Mouse (Mus musculus) embryonic facial prominence, embryonic 15.5 days (tissue): Measurements from ENCODE around the gene Tbl3. TPM values are rescaled to one million over a fixed set of nuclear protein-coding genes. Genes with fewer than 3 reads are reported as not detected.
A peak's percentile ranks its signal among the peaks of the same experiment; 100 is the strongest.
"Not testable (repeated sequence)": the region's sequence is repeated elsewhere in the genome, so short reads cannot be mapped to it uniquely, and the experiment has no call there.

Experiments used
- ATAC-seq: fragments of 200-750 bp; cut with Nextera tagmentation; 2 replicates; pipeline ENCODE4 v1.8.0; 2017; ENCODE audit warnings: low read depth, moderate TSS enrichment; ENCODE audit not compliant: insufficient number of reproducible peaks, low FRiP score, low TSS enrichment
- H3K27ac ChIP-seq: fragments of 300-500 bp; sonication (generic); replicated peaks from 2 replicates; pipeline ENCODE4 v1.5.1; 2015; ENCODE audit warnings: mild to moderate bottlenecking, inconsistent platforms
- H3K27me3 ChIP-seq: fragments of 300-500 bp; sonication (generic); 2 replicates; pipeline ENCODE4 v1.6.1; 2015; ENCODE audit warnings: inconsistent platforms
- H3K36me3 ChIP-seq: fragments of 300-500 bp; sonication (generic); 2 replicates; pipeline ENCODE4 v1.6.1; 2015; ENCODE audit warnings: mild to moderate bottlenecking, inconsistent platforms
- H3K4me1 ChIP-seq: fragments of 300-500 bp; sonication (generic); 2 replicates; pipeline ENCODE4 v1.6.1; 2015; ENCODE audit warnings: inconsistent platforms
- H3K4me2 ChIP-seq: fragments of 300-500 bp; sonication (generic); replicated peaks from 2 replicates; pipeline ENCODE4 v1.6.1; 2015; ENCODE audit warnings: mild to moderate bottlenecking, inconsistent platforms
- H3K4me3 ChIP-seq: fragments of 300-500 bp; sonication (generic); replicated peaks from 2 replicates; pipeline ENCODE4 v1.5.1; 2015; ENCODE audit warnings: mild to moderate bottlenecking, inconsistent platforms
- H3K9ac ChIP-seq: fragments of 300-500 bp; sonication (generic); 2 replicates; pipeline ENCODE4 v1.6.1; 2015; ENCODE audit warnings: inconsistent platforms
- H3K9me3 ChIP-seq: fragments of 300-500 bp; sonication (generic); replicated peaks from 2 replicates; pipeline ENCODE4 v1.6.1; 2016; ENCODE audit warnings: inconsistent platforms
- WGBS: fragments of 180-500 bp; shearing (Covaris S2); methylation state at CpG from one replicate; pipeline ENCODE4 v1.1.7; 2015; 5-methylcytosine and 5-hydroxymethylcytosine counted together
- polyA plus RNA-seq: library from polyadenylated mRNA; unstranded; fragments of >200 nt; fragmentation: Nextera tagmentation; extraction: Ambion mirVana; gene quantifications from 2 replicates; pipeline ENCODE4 v1.2.1, GENCODE M21; 2015

The Tbl3 gene
- polyA plus RNA-seq, 1 experiment from 2014 or later, result 63.4 TPM

- H3K9ac ChIP-seq, result peak overlapping the region; percentile 97
- ATAC-seq, result no peak
- peaks cover 38% of the 10 kb centered on the region for H3K4me1 ChIP-seq
- no peaks in the 10 kb centered on the region for H3K27me3 ChIP-seq
- peak overlapping the region; percentile 99 for H3K4me3 ChIP-seq
- 6% methylated on average over 8 of the region's 8 CpGs for WGBS
- H3K4me2 ChIP-seq, result peak overlapping the region; percentile 82
- no peaks in the 10 kb centered on the region for H3K36me3 ChIP-seq
- H3K9me3 ChIP-seq, result no peaks in the 10 kb centered on the region
- H3K27ac ChIP-seq, result peak overlapping the region; percentile 90
These were observed 37.1 kb downstream of the Tbl3 start for GRCm38 (mm10) chr17:24670246-24670844.

- no peaks in the 10 kb centered on the region for H3K9me3 ChIP-seq
- H3K27me3 ChIP-seq, result no peaks in the 10 kb centered on the region
- no peaks in the 10 kb centered on the region for H3K36me3 ChIP-seq
- peak within 1 kb of the TSS; percentile 82 for H3K4me2 ChIP-seq
- WGBS, result under 1% methylated on average over 72 of the region's 80 CpGs
- peaks cover 38% of the 10 kb centered on the region for H3K4me1 ChIP-seq
- H3K27ac ChIP-seq, result peak within 1 kb of the TSS; percentile 90
- ATAC-seq, result peak; percentile 97
- peak within 1 kb of the TSS; percentile 99 for H3K4me3 ChIP-seq
- peak within 1 kb of the TSS; percentile 97 for H3K9ac ChIP-seq
These were observed 37.8 kb downstream of the Tbl3 start, which contains the start of gene Zfp598 for GRCm38 (mm10) chr17:24669545-24670245. Gene Zfp598, plus strand, starts transcription at chr17:24669687.

GRCm38 (mm10) chr17:24669214-24669544 lies 38.3 kb downstream of the Tbl3 start:
- Histone ChIP-seq H3K4me3 (peak overlapping the region; percentile 99), H3K27ac (peak overlapping the region; percentile 90), H3K9ac (peak overlapping the region; percentile 97), H3K4me1 (peaks cover 36% of the 10 kb centered on the region), H3K4me2 (peak overlapping the region; percentile 82)
- not testable (repeated sequence) for H3K9me3 ChIP-seq, H3K27me3 ChIP-seq, H3K36me3 ChIP-seq
- WGBS, result 9% methylated on average over 15 of the region's 15 CpGs
- peak; percentile 0; the same call in 1 of the 2 replicates for ATAC-seq

GRCm38 (mm10) chr17:24667416-24667815 lies 40.0 kb downstream of the Tbl3 start:
- no peaks in the 10 kb centered on the region for H3K27me3 ChIP-seq
- no peaks in the 10 kb centered on the region for H3K36me3 ChIP-seq
- ATAC-seq, result no peak
- H3K4me2 ChIP-seq, result no peak overlapping the region
- no peaks in the 10 kb centered on the region for H3K9me3 ChIP-seq
- no peak overlapping the region for H3K9ac ChIP-seq
- H3K4me1 ChIP-seq, result peaks cover 31% of the 10 kb centered on the region
- WGBS, result 24% methylated on average over 6 of the region's 6 CpGs
- no peak overlapping the region for H3K4me3 ChIP-seq
- no peak overlapping the region for H3K27ac ChIP-seq

GRCm38 (mm10) chr17:24667011-24667410 lies 40.4 kb downstream of the Tbl3 start:
- H3K4me2 ChIP-seq, H3K9me3 ChIP-seq, H3K36me3 ChIP-seq, ATAC-seq, H3K27me3 ChIP-seq, H3K4me3 ChIP-seq, H3K9ac ChIP-seq, H3K27ac ChIP-seq: not testable (repeated sequence)
- 56% methylated on average over 7 of the region's 7 CpGs for WGBS
- H3K4me1 ChIP-seq, result peaks cover 27% of the 10 kb centered on the region

- 2% methylated on average over 47 of the region's 47 CpGs for WGBS
- ATAC-seq, result 0 out of 2 replicates have a peak, but pooled peaks have one; percentile 17
- H3K4me3 ChIP-seq, result peak within 1 kb of the TSS; percentile 45
- no peaks in the 10 kb centered on the region for H3K9me3 ChIP-seq
- H3K9ac ChIP-seq, result peak within 1 kb of the TSS; percentile 35
- peaks cover 8% of the 10 kb centered on the region for H3K4me1 ChIP-seq
- peaks cover 30% of the 10 kb centered on the region for H3K27me3 ChIP-seq
- no peaks in the 10 kb centered on the region for H3K36me3 ChIP-seq
- H3K27ac ChIP-seq, result no peak within 1 kb of the TSS
- H3K4me2 ChIP-seq, result peak within 1 kb of the TSS; percentile 92
These were observed 49.3 kb downstream of the Tbl3 start, which contains the start of gene Npw for GRCm38 (mm10) chr17:24658017-24658758. Gene Npw, minus strand, starts transcription at chr17:24658457.

- 70% methylated on average over 4 of the region's 4 CpGs for WGBS
- peaks cover 30% of the 10 kb centered on the region for H3K27me3 ChIP-seq
- H3K27ac ChIP-seq, result no peak overlapping the region
- H3K4me1 ChIP-seq, result peaks cover 13% of the 10 kb centered on the region
- H3K4me2 ChIP-seq, result no peak overlapping the region
- no peaks in the 10 kb centered on the region for H3K9me3 ChIP-seq
- ATAC-seq, result no peak
- no peak overlapping the region for H3K9ac ChIP-seq
- no peaks in the 10 kb centered on the region for H3K36me3 ChIP-seq
- no peak overlapping the region for H3K4me3 ChIP-seq
These were observed 52.5 kb downstream of the Tbl3 start for GRCm38 (mm10) chr17:24654969-24655368.

GRCm38 (mm10) chr17:24653967-24654710 lies 53.3 kb downstream of the Tbl3 start:
- ATAC-seq, result peak; percentile 51; the same call in 1 of the 2 replicates
- 0 out of 2 replicates have a peak overlapping the region, but pooled peaks have one; percentile 45 for H3K27ac ChIP-seq

GRCm38 (mm10) chr17:24651835-24652234 lies 55.6 kb downstream of the Tbl3 start:
- Histone ChIP-seq H3K4me2 (no peak overlapping the region), H3K9ac (no peak overlapping the region), H3K4me1 (peaks cover 21% of the 10 kb centered on the region), H3K4me3 (no peak overlapping the region), H3K36me3 (no peaks in the 10 kb centered on the region), H3K27me3 (peaks cover 2% of the 10 kb centered on the region; the same call in 1 of the 2 replicates), H3K27ac (no peak overlapping the region), H3K9me3 (no peaks in the 10 kb centered on the region)
- no peak for ATAC-seq
- WGBS, result 74% methylated on average over 3 of the region's 3 CpGs

More at GRCm38 (mm10) chr17:24653967-24654710, 53.3 kb downstream of the Tbl3 start:
- Histone ChIP-seq H3K27me3 (peaks cover 25% of the 10 kb centered on the region), H3K9me3 (no peaks in the 10 kb centered on the region), H3K36me3 (no peaks in the 10 kb centered on the region), H3K4me3 (peak overlapping the region; percentile 33), H3K4me1 (peaks cover 21% of the 10 kb centered on the region), H3K4me2 (peak overlapping the region; percentile 55), H3K9ac (peak overlapping the region; percentile 21; the same call in 1 of the 2 replicates)
- 4% methylated on average over 19 of the region's 19 CpGs for WGBS

GRCm38 (mm10) chr17:24650766-24651165 lies 56.7 kb downstream of the Tbl3 start:
- Histone ChIP-seq H3K36me3 (peaks cover 4% of the 10 kb centered on the region; the same call in 1 of the 2 replicates), H3K9me3 (no peaks in the 10 kb centered on the region), H3K4me3 (peak overlapping the region; percentile 80; the same call in 1 of the 2 replicates), H3K27ac (no peak overlapping the region), H3K4me2 (peak overlapping the region; percentile 91), H3K27me3 (no peaks in the 10 kb centered on the region), H3K4me1 (peaks cover 27% of the 10 kb centered on the region), H3K9ac (no peak overlapping the region)
- ATAC-seq, result no peak
- WGBS, result 73% methylated on average over 4 of the region's 4 CpGs
